Mouse (Mus musculus) midbrain, embryonic 14.5 days (tissue): ENCODE results near the gene Fgf2. TPM values are rescaled to one million over a fixed set of nuclear protein-coding genes. Genes with fewer than 3 reads are reported as not detected.

Source experiments
- ATAC-seq: fragments of 200-750 bp; cut with Nextera tagmentation; 2 replicates; pipeline ENCODE4 v1.8.0; 2017; ENCODE audit warnings: moderate number of reproducible peaks, moderate library complexity; ENCODE audit not compliant: low FRiP score, low TSS enrichment
- DNase-seq: peaks from one replicate; pipeline ENCODE4 v3.0.0-alpha.2; 2015
- H3K27ac ChIP-seq: fragments of 300-500 bp; sonication (generic); replicated peaks from 2 replicates; pipeline ENCODE4 v1.5.1; 2014; ENCODE audit warnings: mild to moderate bottlenecking, low read depth, low read length, moderate library complexity
- H3K27me3 ChIP-seq: fragments of 300-500 bp; sonication (generic); 2 replicates; pipeline ENCODE4 v1.6.1; 2014; ENCODE audit warnings: low read length, control low read depth, mixed read lengths; ENCODE audit not compliant: control insufficient read depth, insufficient read depth
- H3K36me3 ChIP-seq: fragments of 300-500 bp; sonication (generic); 2 replicates; pipeline ENCODE4 v1.6.1; 2014; ENCODE audit warnings: low read length, control low read depth; ENCODE audit not compliant: control insufficient read depth, insufficient read depth
- H3K4me1 ChIP-seq: fragments of 300-500 bp; sonication (generic); 2 replicates; pipeline ENCODE4 v1.6.1; 2014; ENCODE audit warnings: mild to moderate bottlenecking, antibody characterized with exemption, low read length, control low read depth; ENCODE audit not compliant: control insufficient read depth, insufficient read depth
- H3K4me2 ChIP-seq: fragments of 300-500 bp; sonication (generic); 2 replicates; pipeline ENCODE4 v1.6.1; 2014; ENCODE audit warnings: mild to moderate bottlenecking, low read length, moderate library complexity
- H3K4me3 ChIP-seq: fragments of 300-500 bp; sonication (generic); replicated peaks from 2 replicates; pipeline ENCODE4 v1.5.1; 2014; ENCODE audit warnings: low read depth, low read length
- H3K9ac ChIP-seq: fragments of 300-500 bp; sonication (generic); replicated peaks from 2 replicates; pipeline ENCODE4 v1.6.1; 2014; ENCODE audit warnings: mild to moderate bottlenecking, low read length, moderate library complexity
- H3K9me3 ChIP-seq: fragments of 300-500 bp; sonication (generic); 2 replicates; pipeline ENCODE4 v1.6.1; 2016; ENCODE audit warnings: low read length, control low read depth, mixed read lengths; ENCODE audit not compliant: control insufficient read depth
- WGBS: fragments of 180-500 bp; shearing (Covaris S2); extraction: QIAGEN DNeasy Blood & Tissue Kit; methylation state at CpG from one replicate; pipeline ENCODE4 v1.1.7; 2014; 5-methylcytosine and 5-hydroxymethylcytosine counted together
- polyA plus RNA-seq: library from polyadenylated mRNA; unstranded; fragments of >200 nt; fragmentation: Nextera tagmentation; extraction: Ambion mirVana; gene quantifications from 2 replicates; pipeline ENCODE4 v1.2.1, GENCODE M21; 2014

Fgf2 gene
- polyA plus RNA-seq, 1 experiment from 2014 or later, result 0.53 TPM

DNA sequence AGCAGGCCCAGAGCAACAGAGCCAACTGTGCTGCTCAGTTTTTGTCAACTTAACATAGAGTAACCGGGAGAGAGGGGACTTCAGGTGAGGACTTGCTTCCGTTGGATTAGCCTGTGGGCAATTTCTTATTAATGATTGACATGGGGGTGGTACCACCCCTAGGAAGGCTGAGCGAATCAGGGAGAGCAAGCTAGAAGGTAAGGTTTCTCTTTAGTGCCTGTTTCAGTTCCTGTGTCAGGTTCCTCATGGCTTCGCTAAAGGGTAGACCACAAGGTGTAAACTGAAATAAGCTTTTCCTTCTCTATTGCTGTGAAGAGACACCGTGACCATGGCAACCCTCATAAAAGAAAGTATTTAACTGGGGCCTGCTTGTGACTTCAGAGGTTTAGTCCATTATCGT, 39.2 kb downstream of the Fgf2 start:
- Histone ChIP-seq H3K27ac (no peak overlapping the region), H3K27me3 (no peaks in the 10 kb centered on the region), H3K36me3 (no peaks in the 10 kb centered on the region), H3K4me1 (no peaks in the 10 kb centered on the region), H3K4me3 (no peak overlapping the region), H3K9me3 (0 out of 2 replicates have a peak, but pooled peaks cover 9% of the 10 kb centered on the region), H3K4me2 (no peak overlapping the region), H3K9ac (no peak overlapping the region)
- ATAC-seq (no peak), DNase-seq (no peak)
- 86% methylated on average over 6 of the region's 6 CpGs for WGBS

DNA sequence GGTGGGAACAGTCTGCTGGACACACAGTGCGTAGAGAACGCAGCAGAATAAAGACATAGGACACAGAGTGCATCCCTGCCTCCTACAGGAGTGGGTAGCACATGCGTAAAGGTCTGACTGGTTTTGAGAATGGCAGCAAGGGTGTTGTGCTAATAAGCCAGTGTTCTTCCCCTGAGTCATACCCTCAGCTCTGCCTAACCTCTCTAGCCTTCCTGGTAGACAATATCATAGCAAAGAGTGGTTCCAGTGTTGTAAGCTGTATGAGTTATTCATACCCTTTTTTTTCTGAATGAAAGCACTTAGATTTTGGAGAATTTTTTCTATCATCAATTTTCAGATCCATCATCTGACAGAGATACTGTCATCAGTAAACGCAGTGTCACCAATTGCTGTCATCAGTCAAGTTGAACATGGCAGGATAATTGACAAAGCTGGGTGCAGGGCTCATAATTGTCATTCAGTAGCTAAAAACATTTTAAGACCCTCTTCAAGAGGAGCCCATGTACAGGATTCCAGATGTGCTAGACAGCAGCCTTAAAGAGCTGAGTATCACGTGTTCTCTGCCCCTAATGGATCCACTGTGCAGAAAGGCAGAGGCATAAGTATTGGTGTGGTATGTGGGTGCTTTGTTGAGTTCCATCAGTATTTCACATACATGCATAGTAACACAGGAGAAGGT, 48.9 kb downstream of the Fgf2 start:
- no peaks in the 10 kb centered on the region for H3K27me3 ChIP-seq
- no peak for DNase-seq
- H3K4me3 ChIP-seq, result no peak overlapping the region
- H3K9me3 ChIP-seq, result no peaks in the 10 kb centered on the region
- H3K4me1 ChIP-seq, result no peaks in the 10 kb centered on the region
- no peak overlapping the region for H3K9ac ChIP-seq
- 93% methylated on average over 5 of the region's 5 CpGs for WGBS
- ATAC-seq, result no peak
- H3K27ac ChIP-seq, result no peak overlapping the region
- H3K36me3 ChIP-seq, result no peaks in the 10 kb centered on the region
- H3K4me2 ChIP-seq, result no peak overlapping the region

DNA sequence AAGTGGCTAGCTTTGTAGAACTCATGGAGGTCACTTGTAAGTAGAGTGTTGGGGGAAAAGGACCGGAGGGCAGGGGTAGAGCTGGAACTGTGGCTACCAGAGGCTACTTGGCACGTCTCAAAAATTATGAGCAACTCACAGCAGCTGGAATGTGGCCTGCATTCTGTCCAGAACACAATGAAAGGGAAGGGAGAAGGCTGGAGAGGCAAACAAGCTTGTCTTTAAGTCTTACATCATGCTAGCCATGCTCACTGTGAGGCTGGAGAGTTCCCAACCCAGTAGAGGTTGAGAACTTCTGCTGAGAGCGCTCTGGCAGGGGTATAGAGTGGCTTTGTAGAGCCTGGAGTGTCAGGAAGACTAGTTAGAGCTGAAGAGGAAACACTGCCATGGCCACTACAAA, 49.5 kb downstream of the Fgf2 start:
- H3K4me1 ChIP-seq, result no peaks in the 10 kb centered on the region
- WGBS, result 82% methylated on average over 3 of the region's 3 CpGs
- H3K9ac ChIP-seq, result no peak overlapping the region
- no peak overlapping the region for H3K4me2 ChIP-seq
- no peaks in the 10 kb centered on the region for H3K27me3 ChIP-seq
- H3K9me3 ChIP-seq, result no peaks in the 10 kb centered on the region
- no peak overlapping the region for H3K27ac ChIP-seq
- H3K4me3 ChIP-seq, result no peak overlapping the region
- ATAC-seq, result no peak
- no peaks in the 10 kb centered on the region for H3K36me3 ChIP-seq
- DNase-seq, result no peak

GRCm38 (mm10) chr3:37398661-37399395, 50.7 kb downstream of the Fgf2 start:
- ATAC-seq, result no peak
- 89% methylated on average over 7 of the region's 7 CpGs for WGBS
- Histone ChIP-seq H3K4me2 (no peak overlapping the region), H3K27me3 (no peaks in the 10 kb centered on the region), H3K9me3 (no peaks in the 10 kb centered on the region), H3K36me3 (no peaks in the 10 kb centered on the region), H3K4me3 (no peak overlapping the region), H3K4me1 (no peaks in the 10 kb centered on the region), H3K27ac (no peak overlapping the region), H3K9ac (no peak overlapping the region)
- DNase-seq, result no peak

- Histone ChIP-seq H3K36me3 (no peaks in the 10 kb centered on the region), H3K9ac (no peak overlapping the region), H3K4me2 (no peak overlapping the region), H3K4me3 (no peak overlapping the region), H3K4me1 (no peaks in the 10 kb centered on the region), H3K27me3 (no peaks in the 10 kb centered on the region), H3K27ac (no peak overlapping the region), H3K9me3 (no peaks in the 10 kb centered on the region)
- DNase-seq (no peak), ATAC-seq (no peak)
- 85% methylated on average over 11 of the region's 11 CpGs for WGBS
Observed at GRCm38 (mm10) chr3:37401729-37402610, 53.8 kb downstream of the Fgf2 start.

- Histone ChIP-seq H3K27me3 (no peaks in the 10 kb centered on the region), H3K9me3 (no peaks in the 10 kb centered on the region), H3K4me2 (no peak overlapping the region), H3K27ac (no peak overlapping the region), H3K9ac (no peak overlapping the region), H3K4me1 (no peaks in the 10 kb centered on the region), H3K4me3 (no peak overlapping the region), H3K36me3 (no peaks in the 10 kb centered on the region)
- DNase-seq (no peak), ATAC-seq (no peak)
Observed at GRCm38 (mm10) chr3:37407598-37407997, 59.5 kb downstream of the Fgf2 start.

DNA sequence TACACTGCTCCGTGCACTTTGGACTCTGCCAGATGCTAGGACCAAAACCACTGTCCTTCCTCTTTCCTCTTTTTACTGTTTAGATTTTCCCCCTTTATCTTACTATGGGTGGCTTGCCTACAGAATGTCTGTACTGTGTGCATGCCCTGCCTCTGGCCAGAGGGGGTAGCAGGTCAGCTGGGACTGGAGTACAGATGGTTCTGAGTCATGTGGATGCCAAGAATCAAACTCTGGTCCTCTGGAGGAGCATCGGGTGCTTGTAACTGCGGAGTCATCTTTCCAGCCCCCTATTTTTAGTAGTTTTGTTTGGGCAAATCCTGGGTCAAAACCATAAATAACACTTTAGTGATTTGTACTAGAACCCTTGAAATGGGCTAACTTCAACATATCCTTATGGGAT, 65.3 kb downstream of the Fgf2 start:
- DNase-seq, result no peak

DNA sequence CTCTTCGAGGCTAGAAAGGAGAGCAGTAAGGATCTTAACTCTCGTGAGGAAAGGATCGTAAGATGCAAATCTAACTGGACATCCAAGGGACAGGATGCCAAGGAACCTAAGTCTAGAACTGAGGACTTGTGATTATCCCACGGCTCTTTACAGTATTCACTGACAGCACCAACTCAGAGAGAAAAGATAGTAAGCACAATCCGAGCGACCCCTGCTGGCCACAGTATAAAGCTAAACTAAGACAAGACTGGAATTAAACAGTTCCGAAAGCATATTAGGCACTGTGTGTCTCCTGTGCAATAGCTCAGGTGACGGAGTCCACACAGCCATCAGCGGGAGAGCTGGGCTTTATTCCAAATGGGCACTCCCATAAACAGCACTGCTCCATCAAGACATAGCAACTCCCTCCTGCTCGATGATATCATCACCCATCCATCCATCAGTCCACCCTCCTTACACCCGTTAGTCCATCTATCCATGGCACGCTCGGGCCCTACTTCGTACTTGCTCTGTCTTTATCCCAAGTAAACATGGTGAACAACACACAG, 66.3 kb downstream of the Fgf2 start:
- Histone ChIP-seq H3K4me2 (no peak overlapping the region), H3K9me3 (no peaks in the 10 kb centered on the region), H3K27ac (no peak overlapping the region), H3K4me1 (no peaks in the 10 kb centered on the region), H3K9ac (no peak overlapping the region), H3K4me3 (no peak overlapping the region), H3K27me3 (no peaks in the 10 kb centered on the region), H3K36me3 (no peaks in the 10 kb centered on the region)
- WGBS, result 58% methylated on average over 14 of the region's 14 CpGs
- DNase-seq (peak; percentile 90), ATAC-seq (no peak)

More for the DNA sequence above, 65.3 kb downstream of the Fgf2 start:
- no peak for ATAC-seq
- no peak overlapping the region for H3K9ac ChIP-seq
- H3K27ac ChIP-seq, result no peak overlapping the region
- no peak overlapping the region for H3K4me3 ChIP-seq
- no peaks in the 10 kb centered on the region for H3K27me3 ChIP-seq
- 91% methylated on average over 3 of the region's 3 CpGs for WGBS
- no peaks in the 10 kb centered on the region for H3K36me3 ChIP-seq
- no peaks in the 10 kb centered on the region for H3K4me1 ChIP-seq
- no peaks in the 10 kb centered on the region for H3K9me3 ChIP-seq
- H3K4me2 ChIP-seq, result no peak overlapping the region
